Mouse (Mus musculus): ENCODE measurements around the gene Tacc3.

Tacc3 gene

GRCm38 (mm10) chr5:33694848-33695717 is 37.2 kb downstream of the Tacc3 start:
- no peak for DNase-seq (ENCODE audit: low spot score)

GRCm38 (mm10) chr5:33695718-33696121 is 37.8 kb downstream of the Tacc3 start:
- DNase-seq (ENCODE audit: low spot score) = no peak

GRCm38 (mm10) chr5:33696430-33696829 is 38.5 kb downstream of the Tacc3 start:
- no peak for DNase-seq (ENCODE audit: low spot score)

- no peak for DNase-seq (ENCODE audit: low spot score)
Observed at GRCm38 (mm10) chr5:33697534-33697933, 39.6 kb downstream of the Tacc3 start.

GRCm38 (mm10) chr5:33697947-33698512 is 40.1 kb downstream of the Tacc3 start:
- no peak for DNase-seq (ENCODE audit: low spot score)

GRCm38 (mm10) chr5:33698669-33699068 is 40.7 kb downstream of the Tacc3 start:
- DNase-seq (ENCODE audit: low spot score) = no peak

GRCm38 (mm10) chr5:33700010-33700409 is 42.1 kb downstream of the Tacc3 start:
- DNase-seq (ENCODE audit: low spot score) = no peak

- DNase-seq (ENCODE audit: low spot score) = no peak
Observed at GRCm38 (mm10) chr5:33701832-33702231, 43.9 kb downstream of the Tacc3 start.

- DNase-seq (ENCODE audit: low spot score) = no peak
Observed at GRCm38 (mm10) chr5:33703999-33704398, 46.1 kb downstream of the Tacc3 start.

- no peak for DNase-seq (ENCODE audit: low spot score)
Observed at GRCm38 (mm10) chr5:33704945-33705611, 47.1 kb downstream of the Tacc3 start.

- no peak for DNase-seq (ENCODE audit: low spot score)
Observed at GRCm38 (mm10) chr5:33705612-33706349, 47.9 kb downstream of the Tacc3 start.

- DNase-seq (ENCODE audit: low spot score) = no peak
Observed at GRCm38 (mm10) chr5:33706350-33706629, 48.4 kb downstream of the Tacc3 start.

- DNase-seq (ENCODE audit: low spot score) = no peak
Observed at GRCm38 (mm10) chr5:33707163-33707562, 49.2 kb downstream of the Tacc3 start.

- DNase-seq (ENCODE audit: low spot score) = no peak
Observed at GRCm38 (mm10) chr5:33709037-33709436, 51.1 kb downstream of the Tacc3 start.

- no peak for DNase-seq (ENCODE audit: low spot score)
Observed at GRCm38 (mm10) chr5:33712550-33712949, 54.6 kb downstream of the Tacc3 start.

GRCm38 (mm10) chr5:33715182-33715581 is 57.3 kb downstream of the Tacc3 start:
- no peak for DNase-seq (ENCODE audit: low spot score)

- DNase-seq (ENCODE audit: low spot score) = no peak
Observed at GRCm38 (mm10) chr5:33716467-33716866, 58.5 kb downstream of the Tacc3 start.

GRCm38 (mm10) chr5:33718460-33718859 is 60.5 kb downstream of the Tacc3 start:
- no peak for DNase-seq (ENCODE audit: low spot score)

GRCm38 (mm10) chr5:33720852-33721490 is 63.0 kb downstream of the Tacc3 start:
- no peak for DNase-seq (ENCODE audit: low spot score)

GRCm38 (mm10) chr5:33721541-33722265 is 63.8 kb downstream of the Tacc3 start, which contains the start of gene Fgfr3:
Gene Fgfr3 (plus strand): TSS chr5:33721674.
- peak; percentile 32 for DNase-seq (ENCODE audit: low spot score)
